Mouse (Mus musculus) ES-E14 (cell line): ENCODE measurements at regions not wholly inside any gene's neighbourhood (a gene's known extent, or its start where the extent isn't known, plus 50 kb on each side); places are given as distances from the start of the nearest gene placed in this dataset.

Experiments
- CHD2 ChIP-seq: IDR thresholded peaks from 2 replicates; pipeline ENCODE4 v1.6.1; 2014; ENCODE audit warnings: mild to moderate bottlenecking, low read depth, low read length, inconsistent platforms
- HCFC1 ChIP-seq: IDR thresholded peaks from 2 replicates; pipeline ENCODE4 v1.6.1; 2012; ENCODE audit warnings: low read length, inconsistent platforms, borderline replicate concordance; ENCODE audit not compliant: insufficient read depth
- MAFK ChIP-seq: IDR thresholded peaks from 2 replicates; pipeline ENCODE4 v1.6.1; 2014; ENCODE audit warnings: mild to moderate bottlenecking, low read depth, low read length, inconsistent platforms; ENCODE audit not compliant: insufficient read depth
- ZNF384 ChIP-seq: IDR thresholded peaks from 2 replicates; pipeline ENCODE4 v1.6.1; 2012; ENCODE audit warnings: low read depth, low read length, inconsistent platforms

DNA sequence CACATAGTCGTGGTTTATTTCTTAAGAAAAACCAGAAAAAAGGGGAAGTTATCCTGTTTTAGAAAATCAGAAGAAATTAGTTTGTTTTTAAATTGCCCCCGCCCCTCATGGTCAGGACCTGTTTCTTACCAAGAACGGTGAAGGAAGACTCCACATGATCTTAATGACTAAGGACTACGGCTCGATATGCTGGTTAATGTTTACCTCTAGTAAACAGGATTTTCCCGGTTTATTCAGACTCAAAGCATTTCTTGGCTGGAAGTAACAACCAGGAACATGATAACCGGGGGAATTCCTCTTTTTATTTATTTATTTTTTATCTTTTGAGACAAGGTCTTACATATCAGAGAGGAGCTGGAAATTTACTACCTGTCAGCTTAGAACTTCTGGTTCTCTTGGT is 63.0 kb upstream of the Cd2ap start:
- TF ChIP-seq ZNF384 (no peak), CHD2 (no peak), MAFK (no peak), HCFC1 (no peak)
